Mouse (Mus musculus) spleen, adult 2 months (tissue): Measurements from ENCODE around the gene Uchl1. TPM values are rescaled to one million over a fixed set of nuclear protein-coding genes. Genes with fewer than 3 reads are reported as not detected.

Experiments
- DNase-seq, 2 experiments: peaks; one replicate each; pipeline versions ENCODE4 v3.0.0 to v3.0.0-alpha.2; 2012 to 2021; ENCODE audit warnings: low spot score in 2 of 2, low read depth in 1 of 2
- H3K27ac ChIP-seq: fragments of 200-500 bp; 2 replicates; pipeline ENCODE4 v1.5.1; 2012; ENCODE audit warnings: low read length, inconsistent platforms; ENCODE audit not compliant: insufficient read depth
- H3K27me3 ChIP-seq: fragments of 200-500 bp; 2 replicates; pipeline ENCODE4 v1.6.1; 2012; ENCODE audit warnings: mild to moderate bottlenecking, moderate library complexity, low read length, inconsistent platforms; ENCODE audit not compliant: control insufficient read depth, insufficient read depth
- H3K36me3 ChIP-seq: fragments of 200-500 bp; 2 replicates; pipeline ENCODE4 v1.6.1; 2012; ENCODE audit warnings: mild to moderate bottlenecking, low read length, inconsistent platforms; ENCODE audit not compliant: control insufficient read depth, insufficient read depth
- H3K4me1 ChIP-seq: fragments of 200-500 bp; 2 replicates; pipeline ENCODE4 v1.6.1; 2011; ENCODE audit warnings: inconsistent platforms; ENCODE audit not compliant: control insufficient read depth, insufficient read depth, insufficient read length
- H3K4me3 ChIP-seq: fragments of 200-500 bp; 2 replicates; pipeline ENCODE4 v1.5.1; 2011; ENCODE audit warnings: mild to moderate bottlenecking, inconsistent platforms; ENCODE audit not compliant: insufficient read depth, insufficient read length; ENCODE audit errors: extremely low read depth
- CTCF ChIP-seq: fragments of 200-500 bp; IDR thresholded peaks from 2 replicates; pipeline ENCODE4 v1.5.1; 2011; ENCODE audit warnings: mild to moderate bottlenecking, inconsistent platforms; ENCODE audit not compliant: insufficient read depth, insufficient read length, insufficient replicate concordance; ENCODE audit errors: extremely low read depth
- POLR2A ChIP-seq: fragments of 200-500 bp; IDR thresholded peaks from 2 replicates; pipeline ENCODE4 v1.6.1; 2011; ENCODE audit warnings: low read depth, low read length, inconsistent platforms
- WGBS: fragments of 180-500 bp; shearing (Covaris S2); methylation state at CpG from one replicate; pipeline ENCODE4 v1.1.7; 2018; 5-methylcytosine and 5-hydroxymethylcytosine counted together
- polyA plus RNA-seq: library from polyadenylated mRNA; depleted of rRNA; stranded (reverse); fragments of >200 nt; gene quantifications from 2 replicates; pipeline ENCODE4 v1.2.3, GENCODE M21; 2012

The Uchl1 gene
- polyA plus RNA-seq, 1 experiment: 1.1 TPM

DNA sequence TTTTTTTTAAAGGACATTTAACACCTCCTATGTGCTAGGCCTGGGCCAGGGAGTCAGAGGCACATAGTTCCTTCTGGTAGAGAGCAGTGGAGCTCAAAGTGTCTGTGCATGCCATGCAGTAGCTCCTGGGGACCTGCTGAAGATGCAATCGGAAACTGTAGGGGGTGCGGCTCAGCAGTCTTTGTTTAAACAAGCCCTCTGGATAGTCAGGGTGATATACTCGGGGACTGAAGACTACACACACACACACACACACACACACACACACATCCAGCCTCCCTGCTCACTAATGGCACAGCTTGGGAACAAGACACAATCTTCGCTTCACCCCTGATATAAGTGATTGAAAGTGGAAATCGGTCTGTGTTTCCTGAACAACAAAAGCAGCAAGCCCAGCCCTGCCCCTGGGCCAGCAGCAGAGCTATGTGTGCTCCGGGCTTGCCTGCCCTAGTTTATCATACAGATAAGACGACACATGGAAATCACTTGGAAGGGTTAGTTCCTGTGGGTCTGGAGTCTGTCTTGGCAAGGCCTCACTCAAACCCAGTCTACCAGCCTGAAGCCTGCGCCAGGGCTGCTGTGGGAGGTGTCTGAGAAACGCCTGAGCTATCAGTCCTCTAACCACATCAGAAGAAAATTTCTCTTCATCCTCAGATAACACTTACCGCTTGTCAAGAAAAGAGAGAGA lies 27.6 kb downstream of the Uchl1 start:
- no peak for DNase-seq
- Histone ChIP-seq H3K36me3 (no peaks in the 10 kb centered on the region), H3K27ac (no peak overlapping the region), H3K4me3 (no peak overlapping the region), H3K27me3 (no peaks in the 10 kb centered on the region), H3K4me1 (no peaks in the 10 kb centered on the region)
- 64% methylated on average over 10 of the region's 10 CpGs for WGBS
- no peak for TF ChIP-seq POLR2A
- no peak for TF ChIP-seq CTCF

DNA sequence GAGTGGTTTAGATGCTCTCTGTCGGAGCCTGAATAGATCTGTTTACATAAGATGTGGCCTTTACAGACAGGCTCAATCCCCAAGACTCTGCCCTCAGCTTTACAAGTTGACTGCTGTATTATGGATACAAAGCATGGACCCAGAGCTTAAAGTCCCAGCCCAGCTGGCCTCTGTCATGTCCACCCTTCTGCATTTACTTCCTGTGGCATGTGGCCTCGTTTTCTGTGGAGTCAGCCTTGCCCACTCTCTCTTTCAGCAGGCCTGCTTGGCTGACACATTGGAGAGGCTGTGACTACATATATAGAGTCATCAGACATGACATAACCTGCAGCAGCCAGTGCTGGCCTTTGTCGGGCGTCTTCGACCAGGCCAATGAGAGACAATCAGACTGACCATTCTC lies 32.0 kb downstream of the Uchl1 start:
- no peak overlapping the region for H3K4me3 ChIP-seq
- DNase-seq: no peak
- H3K27me3 ChIP-seq: no peaks in the 10 kb centered on the region
- H3K27ac ChIP-seq: no peak overlapping the region
- no peaks in the 10 kb centered on the region for H3K4me1 ChIP-seq
- TF ChIP-seq POLR2A (no peak), CTCF (no peak)
- 84% methylated on average over 5 of the region's 5 CpGs for WGBS
- no peaks in the 10 kb centered on the region for H3K36me3 ChIP-seq

DNA sequence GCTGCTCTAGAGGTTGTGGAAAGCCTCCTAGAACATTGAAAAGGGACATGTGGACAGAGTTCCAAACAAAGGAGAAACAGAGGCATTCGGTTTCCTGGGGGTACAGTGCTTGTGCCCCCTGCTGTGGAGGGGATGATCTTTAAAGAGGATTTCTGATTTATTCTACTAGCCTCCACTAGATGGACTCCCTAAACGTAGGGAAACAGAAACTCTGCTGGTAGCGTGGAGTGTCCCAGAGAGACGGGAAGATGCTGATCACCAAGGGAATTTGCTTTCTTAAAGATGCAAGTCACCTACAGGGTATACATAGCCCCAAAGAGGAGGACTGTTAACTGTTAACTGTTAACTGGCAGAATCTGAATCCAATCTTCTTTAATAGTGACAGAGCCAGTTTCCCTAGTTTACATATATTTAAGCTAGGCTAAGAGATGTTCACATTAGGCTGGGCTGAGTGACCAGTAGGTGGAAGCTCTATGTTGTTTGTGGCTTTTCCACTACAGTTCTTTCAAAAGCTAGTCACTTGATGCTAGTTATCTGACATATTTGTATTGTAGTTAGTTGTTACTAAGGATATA lies 34.6 kb downstream of the Uchl1 start:
- Histone ChIP-seq H3K27me3 (no peaks in the 10 kb centered on the region), H3K27ac (no peak overlapping the region), H3K4me1 (no peaks in the 10 kb centered on the region), H3K36me3 (no peaks in the 10 kb centered on the region), H3K4me3 (no peak overlapping the region)
- no peak for DNase-seq
- no peak for TF ChIP-seq POLR2A
- TF ChIP-seq CTCF: no peak
- WGBS: 13% methylated on average over 4 of the region's 4 CpGs

DNA sequence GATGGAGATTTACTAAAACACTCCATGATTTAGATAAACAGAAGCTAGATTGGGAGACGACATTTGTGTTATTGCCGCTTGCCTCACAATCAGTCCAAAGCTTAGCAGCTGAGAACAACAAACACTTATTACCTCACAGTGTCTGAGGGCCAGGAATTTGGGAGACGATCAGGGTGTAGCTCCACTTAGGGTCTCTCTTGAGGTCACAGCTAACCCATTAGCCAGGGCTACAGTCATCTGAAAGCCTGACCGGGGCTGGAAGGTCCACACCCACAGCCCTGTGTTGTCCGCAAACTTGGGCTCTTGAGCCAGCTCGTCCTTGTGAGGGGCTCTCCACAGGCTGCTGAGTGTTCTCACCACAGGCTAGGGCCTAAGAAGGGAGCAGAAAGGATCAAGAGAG lies 36.9 kb downstream of the Uchl1 start:
- H3K27ac ChIP-seq: no peak overlapping the region
- WGBS: 85% methylated on average over 6 of the region's 6 CpGs
- no peaks in the 10 kb centered on the region for H3K36me3 ChIP-seq
- no peaks in the 10 kb centered on the region for H3K4me1 ChIP-seq
- DNase-seq: no peak
- H3K27me3 ChIP-seq: no peaks in the 10 kb centered on the region
- no peak for TF ChIP-seq POLR2A
- no peak for TF ChIP-seq CTCF
- no peak overlapping the region for H3K4me3 ChIP-seq

DNA sequence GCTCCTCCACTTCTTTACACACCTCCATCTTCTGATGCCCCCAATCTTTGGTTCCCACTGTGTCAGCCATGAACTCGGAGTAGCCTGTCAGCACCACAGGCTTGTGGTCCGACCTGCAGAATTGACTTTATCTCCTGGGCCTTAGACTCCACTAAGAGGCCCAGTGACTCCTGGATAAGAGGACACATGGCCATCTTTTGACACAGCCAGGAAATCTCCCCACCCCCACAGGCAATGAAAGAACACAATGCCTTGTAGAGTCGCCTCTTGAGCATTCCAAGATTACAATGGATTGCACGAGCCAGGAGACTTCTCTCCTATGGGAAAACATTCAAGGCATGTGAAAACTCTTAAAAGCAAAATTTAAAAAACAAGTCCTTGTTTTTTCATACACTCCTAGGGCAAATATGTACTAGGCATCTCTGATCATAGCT lies 39.6 kb downstream of the Uchl1 start:
- no peak overlapping the region for H3K4me3 ChIP-seq
- H3K27me3 ChIP-seq: no peaks in the 10 kb centered on the region
- no peak for DNase-seq
- WGBS: 71% methylated on average over 4 of the region's 4 CpGs
- TF ChIP-seq POLR2A (no peak), CTCF (no peak)
- no peaks in the 10 kb centered on the region for H3K36me3 ChIP-seq
- no peaks in the 10 kb centered on the region for H3K4me1 ChIP-seq
- no peak overlapping the region for H3K27ac ChIP-seq

DNA sequence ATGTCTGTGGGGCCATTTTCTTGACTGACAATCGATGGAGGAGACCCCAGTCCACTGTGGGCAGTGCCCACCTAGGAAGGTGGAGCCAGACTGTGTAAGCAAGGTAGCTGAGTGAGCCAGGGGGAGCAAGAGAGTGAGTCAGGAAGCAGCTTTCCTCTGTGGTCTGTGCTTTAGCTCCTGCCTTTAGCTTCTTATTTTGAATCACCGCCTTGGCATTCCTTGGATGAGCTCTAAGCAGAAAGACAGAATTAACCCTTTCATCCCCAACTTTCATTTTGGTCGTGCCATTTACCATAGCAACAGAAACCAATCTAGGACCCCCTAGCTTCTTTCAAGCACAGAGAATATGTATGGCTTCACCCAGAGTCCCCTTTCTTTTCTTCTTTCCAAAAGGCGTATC lies 42.0 kb downstream of the Uchl1 start:
- TF ChIP-seq POLR2A: no peak
- TF ChIP-seq CTCF: no peak
- no peak for DNase-seq
- Histone ChIP-seq H3K4me1 (no peaks in the 10 kb centered on the region), H3K27me3 (no peaks in the 10 kb centered on the region), H3K4me3 (no peak overlapping the region), H3K27ac (no peak overlapping the region), H3K36me3 (no peaks in the 10 kb centered on the region)
- WGBS: 43% methylated on average over 4 of the region's 4 CpGs

DNA sequence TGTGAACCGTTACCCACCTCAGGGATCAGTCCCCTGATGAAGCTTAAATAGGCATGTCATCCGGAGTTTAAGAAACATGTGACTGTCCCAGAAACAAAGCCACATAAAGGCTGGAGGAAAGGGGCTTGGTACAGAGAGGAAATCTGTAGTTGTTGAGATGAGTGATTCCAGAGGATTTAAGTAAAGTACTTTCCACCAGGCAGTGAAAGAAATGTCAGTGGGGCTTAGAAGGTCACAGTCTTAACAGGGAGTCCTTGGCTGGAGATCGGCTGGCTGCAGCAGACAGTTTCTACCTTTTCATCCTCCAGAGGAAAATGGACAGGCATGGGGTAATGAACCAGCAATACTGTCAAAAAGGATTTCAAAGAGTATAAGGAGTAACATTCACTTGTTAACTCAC lies 42.5 kb downstream of the Uchl1 start:
- H3K4me3 ChIP-seq: no peak overlapping the region
- no peaks in the 10 kb centered on the region for H3K27me3 ChIP-seq
- no peak overlapping the region for H3K27ac ChIP-seq
- WGBS: 57% methylated on average over 3 of the region's 3 CpGs
- no peaks in the 10 kb centered on the region for H3K36me3 ChIP-seq
- TF ChIP-seq POLR2A (no peak), CTCF (no peak)
- no peak for DNase-seq
- no peaks in the 10 kb centered on the region for H3K4me1 ChIP-seq
